Mouse (Mus musculus): ENCODE measurements at regions not wholly inside any gene's neighbourhood (a gene's known extent, or its start where the extent isn't known, plus 50 kb on each side); places are given as distances from the start of the nearest gene placed in this dataset.

GRCm38 (mm10) chr16:55606447-55607239 lies 232.1 kb downstream of the Nfkbiz start:
- Histone ChIP-seq H3K36me3 (ENCODE audit: control insufficient read depth, insufficient read depth, low read length) (no peaks in the 10 kb centered on the region), H3K27me3 (ENCODE audit: control insufficient read depth, insufficient read depth, low read length) (no peaks in the 10 kb centered on the region), H3K4me1 (replicated peaks; ENCODE audit: control insufficient read depth, insufficient read depth, low read length) (no peaks in the 10 kb centered on the region), H3K4me3 (ENCODE audit: control insufficient read depth, insufficient read depth, low read length) (no peak overlapping the region), H3K27ac (ENCODE audit: control insufficient read depth, insufficient read depth, low read length) (no peak overlapping the region)
- 90% methylated on average over 7 of the region's 7 CpGs for WGBS
- no peak for DNase-seq
- TF ChIP-seq POLR2A (IDR thresholded peaks at IDR 0.05; ENCODE audit: control insufficient read depth, extremely low read depth, insufficient read depth, low read length, poor library complexity) (no peak), CTCF (IDR thresholded peaks at IDR 0.05; ENCODE audit: borderline replicate concordance, control insufficient read depth, extremely low read depth, insufficient read depth, low read length, poor library complexity) (no peak)

- no peak overlapping the region for H3K27ac ChIP-seq (ENCODE audit: control insufficient read depth, insufficient read depth, low read length)
- no peak for DNase-seq
- no peak overlapping the region for H3K4me3 ChIP-seq (ENCODE audit: control insufficient read depth, insufficient read depth, low read length)
- WGBS, result 95% methylated on average over 2 of the region's 2 CpGs
- H3K4me1 ChIP-seq (replicated peaks; ENCODE audit: control insufficient read depth, insufficient read depth, low read length), result no peaks in the 10 kb centered on the region
- H3K27me3 ChIP-seq (ENCODE audit: control insufficient read depth, insufficient read depth, low read length), result no peaks in the 10 kb centered on the region
- TF ChIP-seq POLR2A (IDR thresholded peaks at IDR 0.05; ENCODE audit: control insufficient read depth, extremely low read depth, insufficient read depth, low read length, poor library complexity), result no peak
- no peak for TF ChIP-seq CTCF (IDR thresholded peaks at IDR 0.05; ENCODE audit: borderline replicate concordance, control insufficient read depth, extremely low read depth, insufficient read depth, low read length, poor library complexity)
- H3K36me3 ChIP-seq (ENCODE audit: control insufficient read depth, insufficient read depth, low read length), result no peaks in the 10 kb centered on the region
Measured at GRCm38 (mm10) chr16:55603611-55604010, 235.1 kb downstream of the Nfkbiz start.

GRCm38 (mm10) chr16:55589382-55589956 lies 249.2 kb downstream of the Nfkbiz start:
- Histone ChIP-seq H3K27me3 (ENCODE audit: control insufficient read depth, insufficient read depth, low read length) (no peaks in the 10 kb centered on the region), H3K27ac (ENCODE audit: control insufficient read depth, insufficient read depth, low read length) (no peak overlapping the region), H3K4me1 (replicated peaks; ENCODE audit: control insufficient read depth, insufficient read depth, low read length) (no peaks in the 10 kb centered on the region), H3K4me3 (ENCODE audit: control insufficient read depth, insufficient read depth, low read length) (no peak overlapping the region), H3K36me3 (ENCODE audit: control insufficient read depth, insufficient read depth, low read length) (no peaks in the 10 kb centered on the region)
- WGBS, result 67% methylated on average over 1 of the region's 1 CpGs
- no peak for DNase-seq
- TF ChIP-seq POLR2A (IDR thresholded peaks at IDR 0.05; ENCODE audit: control insufficient read depth, extremely low read depth, insufficient read depth, low read length, poor library complexity), result no peak

- Histone ChIP-seq H3K27me3 (ENCODE audit: control insufficient read depth, insufficient read depth, low read length) (no peaks in the 10 kb centered on the region), H3K27ac (ENCODE audit: control insufficient read depth, insufficient read depth, low read length) (no peak overlapping the region), H3K4me3 (ENCODE audit: control insufficient read depth, insufficient read depth, low read length) (no peak overlapping the region), H3K4me1 (replicated peaks; ENCODE audit: control insufficient read depth, insufficient read depth, low read length) (no peaks in the 10 kb centered on the region), H3K36me3 (ENCODE audit: control insufficient read depth, insufficient read depth, low read length) (no peaks in the 10 kb centered on the region)
- 94% methylated on average over 6 of the region's 6 CpGs for WGBS
- no peak for TF ChIP-seq CTCF (IDR thresholded peaks at IDR 0.05; ENCODE audit: borderline replicate concordance, control insufficient read depth, extremely low read depth, insufficient read depth, low read length, poor library complexity)
- TF ChIP-seq POLR2A (IDR thresholded peaks at IDR 0.05; ENCODE audit: control insufficient read depth, extremely low read depth, insufficient read depth, low read length, poor library complexity), result no peak
- DNase-seq, result no peak
Measured at GRCm38 (mm10) chr16:55587138-55587537, 251.6 kb downstream of the Nfkbiz start.

- H3K27ac ChIP-seq (ENCODE audit: control insufficient read depth, insufficient read depth, low read length), result no peak overlapping the region
- TF ChIP-seq CTCF (IDR thresholded peaks at IDR 0.05; ENCODE audit: borderline replicate concordance, control insufficient read depth, extremely low read depth, insufficient read depth, low read length, poor library complexity) (no peak), POLR2A (IDR thresholded peaks at IDR 0.05; ENCODE audit: control insufficient read depth, extremely low read depth, insufficient read depth, low read length, poor library complexity) (no peak)
- no peaks in the 10 kb centered on the region for H3K4me1 ChIP-seq (replicated peaks; ENCODE audit: control insufficient read depth, insufficient read depth, low read length)
- H3K27me3 ChIP-seq (ENCODE audit: control insufficient read depth, insufficient read depth, low read length), result no peaks in the 10 kb centered on the region
- WGBS, result 11% methylated on average over 3 of the region's 3 CpGs
- no peak for DNase-seq
- no peaks in the 10 kb centered on the region for H3K36me3 ChIP-seq (ENCODE audit: control insufficient read depth, insufficient read depth, low read length)
- H3K4me3 ChIP-seq (ENCODE audit: control insufficient read depth, insufficient read depth, low read length), result no peak overlapping the region
Measured at GRCm38 (mm10) chr16:55582906-55583305, 255.8 kb downstream of the Nfkbiz start.

GRCm38 (mm10) chr16:55582029-55582428 lies 256.7 kb downstream of the Nfkbiz start:
- 96% methylated on average over 7 of the region's 7 CpGs for WGBS

More at GRCm38 (mm10) chr16:55582029-55582428, 256.7 kb downstream of the Nfkbiz start:
- Histone ChIP-seq H3K27me3 (ENCODE audit: control insufficient read depth, insufficient read depth, low read length) (no peaks in the 10 kb centered on the region), H3K4me1 (replicated peaks; ENCODE audit: control insufficient read depth, insufficient read depth, low read length) (no peaks in the 10 kb centered on the region), H3K36me3 (ENCODE audit: control insufficient read depth, insufficient read depth, low read length) (no peaks in the 10 kb centered on the region), H3K4me3 (ENCODE audit: control insufficient read depth, insufficient read depth, low read length) (no peak overlapping the region), H3K27ac (ENCODE audit: control insufficient read depth, insufficient read depth, low read length) (no peak overlapping the region)
- TF ChIP-seq POLR2A (IDR thresholded peaks at IDR 0.05; ENCODE audit: control insufficient read depth, extremely low read depth, insufficient read depth, low read length, poor library complexity), result no peak
- TF ChIP-seq CTCF (IDR thresholded peaks at IDR 0.05; ENCODE audit: borderline replicate concordance, control insufficient read depth, extremely low read depth, insufficient read depth, low read length, poor library complexity), result no peak
- no peak for DNase-seq
